7 mouse cellular contexts compared by ENCODE assay signal in genomic region chr11:6365885-6366284, GRCm38 (mm10). TPM values are rescaled to one million over a fixed set of nuclear protein-coding genes. Genes with fewer than 3 reads are reported as not detected.
DNase-seq lines count a peak whose midpoint lies in the region; ATAC-seq lines count a peak whose summit lies in the region.

No protein-coding gene starts in this region.

- no peak overlapping the region for H3K4me3 ChIP-seq in limb, embryonic 11.5 days (ENCODE audit: low read depth, low read length)
- H3K4me3 ChIP-seq in midbrain, embryonic 12.5 days: no peak overlapping the region

- H3K4me2 ChIP-seq in limb, embryonic 11.5 days (ENCODE audit: low read depth, severe bottlenecking): no peak overlapping the region
- no peak overlapping the region for H3K4me2 ChIP-seq in midbrain, embryonic 12.5 days (replicated peaks)

- H3K27me3 ChIP-seq in limb, embryonic 11.5 days (ENCODE audit: control insufficient read depth, insufficient read depth, low read length): no peaks in the 10 kb centered on the region
- no peaks in the 10 kb centered on the region for H3K27me3 ChIP-seq in midbrain, embryonic 12.5 days

- peak; percentile 62 for DNase-seq in adrenal gland, adult 8-10 months
- DNase-seq in embryo, embryonic 9.5 days (ENCODE audit: extremely low spot score): peak; percentile 79
- peak; percentile 87 to 88 for DNase-seq in heart, adult 18-20 months
- peak; percentile 67 for DNase-seq in kidney, adult 11 months
- DNase-seq in limb, embryonic 11.5 days (ENCODE audit: low spot score): peak; percentile 84
- peak; percentile 77 for DNase-seq in skeletal muscle tissue, adult 2 months (ENCODE audit: low read depth, low spot score)

- WGBS in limb, embryonic 11.5 days: 17% methylated on average over 11 of the region's 11 CpGs
- 20% methylated on average over 11 of the region's 11 CpGs for WGBS in midbrain, embryonic 12.5 days

- no peaks in the 10 kb centered on the region for H3K36me3 ChIP-seq in limb, embryonic 11.5 days (ENCODE audit: control insufficient read depth, insufficient read depth, low read length)
- no peaks in the 10 kb centered on the region for H3K36me3 ChIP-seq in midbrain, embryonic 12.5 days

- no peak overlapping the region for H3K9ac ChIP-seq in limb, embryonic 11.5 days (ENCODE audit: low read length)
- no peak overlapping the region for H3K9ac ChIP-seq in midbrain, embryonic 12.5 days (replicated peaks)

- ATAC-seq in limb, embryonic 11.5 days (ENCODE audit: insufficient number of reproducible peaks, low FRiP score, low TSS enrichment, low read depth): no peak
- peak; percentile 56; the same call in 1 of the 2 replicates for ATAC-seq in midbrain, embryonic 12.5 days (ENCODE audit: low FRiP score, low read depth)

- no peaks in the 10 kb centered on the region for H3K9me3 ChIP-seq in limb, embryonic 11.5 days (ENCODE audit: control insufficient read depth, low read length)
- no peaks in the 10 kb centered on the region for H3K9me3 ChIP-seq in midbrain, embryonic 12.5 days

- H3K4me1 ChIP-seq in limb, embryonic 11.5 days (ENCODE audit: control insufficient read depth, insufficient read depth, low read length): no peaks in the 10 kb centered on the region
- no peaks in the 10 kb centered on the region for H3K4me1 ChIP-seq in midbrain, embryonic 12.5 days

- no peak overlapping the region for H3K27ac ChIP-seq in limb, embryonic 11.5 days (replicated peaks; ENCODE audit: low read depth, low read length)
- no peak overlapping the region for H3K27ac ChIP-seq in midbrain, embryonic 12.5 days (replicated peaks)

RNA-seq across cellular contexts. Expression of gene Zmiz2, which starts 23.0 kb away (rescaled TPM):
- total RNA-seq in adrenal gland, adult 8-10 months (2022): 10 to 100 TPM; 51.9 to 66.8 (median 59.9) TPM
- 10 to 100 TPM; 33.8 to 37.0 TPM for total RNA-seq in heart, adult 18-20 months (2021)
- 11.2 and 13.5 TPM in 2 replicates for polyA plus RNA-seq in limb, embryonic 11.5 days (2014; fragmentation: Nextera tagmentation; extraction: Ambion mirVana)
- polyA plus RNA-seq in midbrain, embryonic 12.5 days (2016; fragmentation: Nextera tagmentation; extraction: Ambion mirVana): 22.6 and 25.2 TPM in 2 replicates

RNA-seq across cellular contexts. Expression of gene Ppia, which starts 49.4 kb away (rescaled TPM):
- total RNA-seq in adrenal gland, adult 8-10 months (2022): 1,000 to 10,000 TPM; 1,457 to 1,759 (median 1,529) TPM
- 100 to 1,000 TPM; 304 to 366 TPM for total RNA-seq in heart, adult 18-20 months (2021)
- polyA plus RNA-seq in limb, embryonic 11.5 days (2014; fragmentation: Nextera tagmentation; extraction: Ambion mirVana): 5,871 and 5,955 TPM in 2 replicates
- 4,523 and 4,594 TPM in 2 replicates for polyA plus RNA-seq in midbrain, embryonic 12.5 days (2016; fragmentation: Nextera tagmentation; extraction: Ambion mirVana)
